Mouse (Mus musculus) G1E (cell line): Measurements from ENCODE around the gene Lysmd1. TPM values are rescaled to one million over a fixed set of nuclear protein-coding genes. Genes with fewer than 3 reads are reported as not detected.
"Not testable (repeated sequence)": the region's sequence is repeated elsewhere in the genome, so short reads cannot be mapped to it uniquely, and the experiment has no call there.

Source experiments
- ATAC-seq: 2 replicates; pipeline ENCODE4 v1.8.0; 2016; ENCODE audit warnings: mild to moderate bottlenecking; ENCODE audit not compliant: insufficient number of reproducible peaks, poor library complexity, low FRiP score, severe bottlenecking; ENCODE audit errors: extremely low read depth
- DNase-seq: peaks from one replicate; pipeline ENCODE4 v3.0.0; 2012; ENCODE audit warnings: low spot score
- H3K27me3 ChIP-seq: 2 replicates; pipeline ENCODE4 v1.6.1; 2012; ENCODE audit warnings: mild to moderate bottlenecking, low read length, inconsistent platforms; ENCODE audit not compliant: insufficient read depth
- H3K36me3 ChIP-seq: replicated peaks from 2 replicates; pipeline ENCODE3; 2012; ENCODE audit warnings: mild to moderate bottlenecking, inconsistent platforms
- H3K4me1 ChIP-seq: 2 replicates; pipeline ENCODE4 v1.6.1; 2012; ENCODE audit warnings: low read depth, low read length, inconsistent platforms, mixed read lengths; ENCODE audit not compliant: insufficient read depth
- H3K4me3 ChIP-seq: 2 replicates; pipeline ENCODE4 v1.5.1; 2012; ENCODE audit warnings: low read depth, mild to moderate bottlenecking, inconsistent platforms, low read length, moderate library complexity, mixed read lengths
- H3K9me3 ChIP-seq: replicated peaks from 2 replicates; pipeline ENCODE4 v1.6.1; 2012; ENCODE audit warnings: inconsistent platforms
- CTCF ChIP-seq: IDR thresholded peaks from 2 replicates; pipeline ENCODE4 v1.5.1; 2012; ENCODE audit warnings: low read depth, low read length, inconsistent platforms, mixed read lengths
- GATA1 ChIP-seq: IDR thresholded peaks from 2 replicates; pipeline ENCODE4 v1.6.1; 2012; ENCODE audit warnings: borderline replicate concordance, low read length, inconsistent platforms, mixed read lengths
- GATA2 ChIP-seq: IDR thresholded peaks from 2 replicates; pipeline ENCODE4 v1.6.1; 2012; ENCODE audit warnings: low read depth, low read length, inconsistent platforms, borderline replicate concordance
- POLR2AphosphoS5 ChIP-seq: IDR thresholded peaks from 2 replicates; pipeline ENCODE4 v1.6.1; 2012; ENCODE audit warnings: low read depth, low read length, inconsistent platforms; ENCODE audit not compliant: insufficient replicate concordance
- TAL1 ChIP-seq: conservative IDR thresholded peaks from 2 replicates; pipeline ENCODE4 v1.6.1; 2012; ENCODE audit warnings: low read depth, low read length, inconsistent platforms, mixed read lengths
- polyA plus RNA-seq: library from polyadenylated mRNA; stranded (reverse); fragments of >175 nt; gene quantifications from 2 replicates; pipeline ENCODE4 v1.2.3, GENCODE M21; 2012
- total RNA-seq, 2 experiments: library from RNA; stranded (forward) in 1 of 2; stranded (reverse) in 1 of 2; fragments of 200-1000 nt in 1 of 2; fragments of >200 nt in 1 of 2; fragmentation: Nextera tagmentation in 1 of 2; gene quantifications; 2 replicates each; pipeline ENCODE4 v1.2.3; 2014 to 2017

The Lysmd1 gene
- 5.9 and 7.0 TPM in 2 replicates for total RNA-seq (2014; fragmentation: Nextera tagmentation)
- total RNA-seq (2017) = 10.7 and 11.1 TPM in 2 replicates
- 5.6 and 7.4 TPM in 2 replicates for polyA plus RNA-seq

DNA sequence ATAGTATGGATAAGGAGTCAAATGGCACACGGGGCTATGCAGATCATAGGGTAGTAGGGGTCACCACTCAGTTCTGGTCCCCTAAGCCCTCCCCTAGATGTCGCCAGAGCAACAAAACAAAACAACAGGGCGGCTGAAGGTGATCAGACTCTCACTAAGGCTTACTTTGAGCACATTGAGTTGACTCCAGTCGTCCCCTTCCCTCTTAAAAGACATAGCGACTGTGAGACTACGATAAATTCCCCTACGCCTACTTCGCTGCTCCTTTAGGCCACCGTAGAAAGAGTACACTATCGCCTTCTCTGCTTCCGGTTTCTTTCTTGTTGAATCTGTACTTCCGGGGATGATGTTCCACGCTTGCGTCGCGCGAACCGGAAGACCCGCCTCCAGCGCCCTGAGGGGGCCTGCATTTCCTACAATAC, at the start of gene Lysmd1, which contains the start of gene Scnm1:
Gene Lysmd1 (plus strand): TSS at position 409 of the 422 bp plus-strand sequence.
Gene Scnm1 (minus strand): TSS at position 332 of the 422 bp plus-strand sequence.
- Histone ChIP-seq H3K4me3 (peak within 1 kb of the TSS; percentile 72), H3K27me3 (no peaks in the 10 kb centered on the region), H3K36me3 (peaks cover 58% of the 10 kb centered on the region), H3K9me3 (no peaks in the 10 kb centered on the region), H3K4me1 (peaks cover 40% of the 10 kb centered on the region)
- ATAC-seq (peak; percentile 89), DNase-seq (peak; percentile 79)
- TF ChIP-seq CTCF (no peak), GATA2 (no peak), POLR2AphosphoS5 (no peak), TAL1 (no peak), GATA1 (no peak)

DNA sequence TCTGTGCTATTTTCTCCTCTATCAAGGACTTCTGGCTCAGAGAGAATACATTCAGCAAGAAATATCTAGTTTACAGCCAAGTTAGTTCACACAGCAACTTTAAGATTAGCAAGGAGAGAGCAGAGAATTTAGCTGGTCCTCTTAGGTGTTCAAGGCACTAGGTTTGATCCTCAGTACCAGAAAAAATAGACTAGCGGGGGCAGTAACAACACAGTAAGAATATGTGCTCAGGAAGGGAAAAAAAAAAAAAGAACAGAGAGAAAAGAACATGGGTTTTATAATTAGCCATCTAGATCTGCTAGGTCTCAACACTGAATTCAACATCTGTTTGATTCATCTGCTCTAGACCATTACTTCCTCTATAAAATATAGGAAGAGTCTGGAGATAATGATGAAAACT, 45.8 kb upstream of the Lysmd1 start:
- peaks cover 2% of the 10 kb centered on the region for H3K4me1 ChIP-seq
- TF ChIP-seq GATA2 (no peak), CTCF (no peak), POLR2AphosphoS5 (no peak), TAL1 (no peak), GATA1 (no peak)
- peaks cover 56% of the 10 kb centered on the region for H3K36me3 ChIP-seq
- H3K4me3 ChIP-seq = no peak overlapping the region
- H3K27me3 ChIP-seq = no peaks in the 10 kb centered on the region
- DNase-seq (no peak), ATAC-seq (no peak)
- H3K9me3 ChIP-seq = no peaks in the 10 kb centered on the region

DNA sequence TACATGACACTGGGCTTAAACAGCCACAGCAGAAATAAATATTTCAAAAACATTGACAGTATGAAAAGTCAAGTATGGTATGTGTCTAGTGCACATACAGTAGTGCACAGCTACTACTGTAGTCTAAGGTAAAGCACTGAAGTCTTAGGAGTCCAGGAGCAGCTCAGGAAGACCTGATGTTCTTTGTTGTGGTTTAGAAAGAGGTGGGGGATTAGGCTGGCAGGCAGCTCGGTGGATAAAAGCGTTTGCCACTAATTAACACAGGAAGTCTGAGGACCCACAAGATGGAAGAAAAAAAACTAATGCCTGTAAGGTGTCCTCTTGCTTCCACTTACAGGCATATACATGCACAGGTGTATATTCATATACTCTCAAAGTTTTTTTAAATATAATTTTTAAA, 33.0 kb upstream of the Lysmd1 start:
- ATAC-seq (no peak), DNase-seq (no peak)
- Histone ChIP-seq H3K27me3 (no peaks in the 10 kb centered on the region), H3K9me3 (no peaks in the 10 kb centered on the region), H3K36me3 (peaks cover 74% of the 10 kb centered on the region), H3K4me3 (no peak overlapping the region), H3K4me1 (peaks cover 31% of the 10 kb centered on the region)
- TF ChIP-seq CTCF (no peak), GATA1 (no peak), GATA2 (no peak), TAL1 (no peak), POLR2AphosphoS5 (no peak)

DNA sequence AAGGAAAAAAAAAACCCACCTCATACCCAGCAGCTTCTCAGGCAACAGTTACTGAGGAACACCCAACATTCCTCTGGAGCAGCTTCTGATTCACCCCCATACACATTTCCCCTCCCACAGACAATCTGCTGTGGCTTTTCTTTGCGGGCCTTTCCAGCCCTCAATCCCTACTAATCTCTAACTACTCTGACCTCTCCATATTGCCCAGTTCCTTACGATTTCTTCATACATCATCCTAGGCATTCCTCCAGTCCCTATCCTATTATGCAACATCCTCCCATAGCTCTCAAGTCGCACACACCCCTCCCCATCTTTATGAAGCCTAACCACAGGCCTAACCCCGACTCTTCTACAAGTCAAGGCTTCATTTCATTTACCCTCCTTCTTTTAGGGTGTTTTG, 28.8 kb upstream of the Lysmd1 start:
- peak overlapping the region; percentile 81 for H3K4me3 ChIP-seq
- peaks cover 35% of the 10 kb centered on the region for H3K36me3 ChIP-seq
- no peak for DNase-seq
- peaks cover 46% of the 10 kb centered on the region for H3K4me1 ChIP-seq
- no peaks in the 10 kb centered on the region for H3K27me3 ChIP-seq
- TF ChIP-seq TAL1 (no peak), POLR2AphosphoS5 (no peak), GATA1 (no peak), GATA2 (no peak), CTCF (no peak)
- no peak for ATAC-seq
- no peaks in the 10 kb centered on the region for H3K9me3 ChIP-seq

DNA sequence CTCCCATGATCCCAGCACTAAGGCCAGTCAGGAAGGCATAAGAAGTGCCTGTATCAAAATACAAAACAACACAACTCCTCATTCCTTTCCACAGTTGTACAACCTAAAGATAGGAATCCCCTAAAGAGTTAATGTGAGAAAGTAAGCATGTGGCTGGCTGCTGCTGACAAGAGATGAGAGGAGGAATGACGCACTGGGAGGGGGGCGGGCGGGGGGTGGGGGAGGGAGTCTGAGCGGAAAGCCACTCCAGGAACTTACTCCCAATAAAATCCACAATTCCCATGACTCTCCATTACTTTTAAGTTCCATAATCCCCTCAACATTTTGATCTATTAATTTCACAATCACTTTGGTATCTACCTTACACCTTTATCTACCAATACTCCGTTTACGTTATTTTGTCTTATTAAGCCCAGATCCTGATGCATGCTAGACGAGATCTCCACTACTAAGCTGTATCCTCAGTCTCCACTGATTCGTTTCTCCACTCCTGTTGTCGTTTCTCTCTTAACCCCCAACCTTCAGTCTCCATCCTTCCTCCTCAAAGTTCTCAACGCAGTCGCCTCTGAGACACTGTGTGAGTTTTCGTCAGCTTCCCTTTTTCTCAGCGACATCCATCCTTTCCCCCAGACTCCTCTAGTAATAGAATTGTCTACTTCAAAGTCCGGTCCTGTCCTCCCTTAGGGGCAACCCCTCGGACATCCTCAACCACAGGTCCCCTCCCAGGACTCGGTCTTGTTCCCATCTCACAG, 28.1 kb upstream of the Lysmd1 start:
- no peaks in the 10 kb centered on the region for H3K9me3 ChIP-seq
- peak overlapping the region; percentile 81 for H3K4me3 ChIP-seq
- no peaks in the 10 kb centered on the region for H3K27me3 ChIP-seq
- H3K36me3 ChIP-seq = peaks cover 33% of the 10 kb centered on the region
- TF ChIP-seq GATA1 (no peak), GATA2 (no peak), CTCF (no peak)
- peak; percentile 33 for DNase-seq
- ATAC-seq = no peak
- peaks cover 49% of the 10 kb centered on the region for H3K4me1 ChIP-seq

DNA sequence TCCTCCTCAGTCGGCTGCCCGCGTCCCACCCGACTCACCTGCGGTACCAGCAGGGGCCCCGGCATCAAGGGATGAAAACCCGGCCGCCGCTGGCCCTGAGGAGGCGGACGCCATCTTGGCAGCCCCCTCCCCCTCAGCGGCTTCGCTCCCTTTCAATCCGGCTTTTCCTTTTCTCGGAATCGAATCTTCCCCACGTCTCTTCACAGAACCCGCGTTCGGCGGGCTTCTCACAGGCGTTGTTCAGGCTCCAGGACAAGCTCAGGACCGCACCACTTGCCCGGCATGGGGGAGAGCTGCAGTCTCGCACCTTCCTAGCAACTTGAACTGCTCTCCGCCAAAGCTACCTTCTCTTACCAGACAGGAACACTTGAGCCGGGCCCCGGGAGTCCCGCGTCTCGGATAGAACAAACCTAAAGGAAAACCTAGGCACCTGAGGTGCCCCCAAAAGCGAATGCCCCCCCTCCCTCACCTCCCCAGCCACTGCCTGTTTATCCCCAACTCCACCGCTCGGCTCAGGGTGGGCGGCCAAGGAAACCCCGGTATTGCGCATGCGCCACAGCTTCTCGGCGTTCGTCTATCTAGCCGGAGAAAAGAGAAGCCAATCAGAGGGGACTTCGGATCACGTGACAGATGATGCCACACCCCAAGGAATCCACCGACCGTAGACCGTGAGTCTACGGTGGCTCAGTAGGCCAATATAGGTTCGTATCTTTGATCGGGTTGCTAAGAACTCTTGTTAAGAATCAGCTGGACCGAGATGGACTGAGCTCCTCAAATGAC, 27.4 kb upstream of the Lysmd1 start, which contains the start of gene Pip5k1a:
Gene Pip5k1a (minus strand): TSS at position 593 of the 780 bp plus-strand sequence.
- Histone ChIP-seq H3K4me3 (peak within 1 kb of the TSS; percentile 81), H3K36me3 (peaks cover 25% of the 10 kb centered on the region), H3K9me3 (no peaks in the 10 kb centered on the region), H3K27me3 (no peaks in the 10 kb centered on the region), H3K4me1 (peaks cover 45% of the 10 kb centered on the region)
- peak; percentile 77 for ATAC-seq
- TF ChIP-seq POLR2AphosphoS5 = no peak
- TF ChIP-seq GATA2 = no peak
- no peak for TF ChIP-seq GATA1
- TF ChIP-seq CTCF = no peak
- TF ChIP-seq TAL1 = no peak
- peak; percentile 89 for DNase-seq

DNA sequence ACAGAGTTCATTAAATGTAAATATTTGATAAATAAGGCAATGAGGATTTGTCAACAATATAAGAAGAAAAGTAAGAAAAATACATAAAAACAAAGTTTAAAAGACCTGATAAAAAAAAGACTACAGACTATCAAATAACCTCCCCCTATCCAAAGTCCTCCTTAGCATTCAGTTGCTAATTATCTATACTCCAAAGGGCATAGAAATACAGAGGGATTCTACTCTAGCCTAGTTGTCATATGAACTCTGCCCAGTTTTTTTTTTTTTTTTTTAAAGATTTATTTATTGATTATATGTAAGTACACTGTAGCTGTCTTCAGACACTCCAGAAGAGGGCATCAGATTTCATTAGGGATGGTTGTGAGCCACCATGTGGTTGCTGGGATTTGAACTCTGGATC, 26.6 kb upstream of the Lysmd1 start:
- peak overlapping the region; percentile 81; the same call in 1 of the 2 replicates for H3K4me3 ChIP-seq
- not testable (repeated sequence) for ATAC-seq, H3K9me3 ChIP-seq, DNase-seq, H3K27me3 ChIP-seq
- peaks cover 46% of the 10 kb centered on the region for H3K4me1 ChIP-seq
- peaks cover 18% of the 10 kb centered on the region for H3K36me3 ChIP-seq
